8 mouse cellular contexts compared by ENCODE assay signal in genomic region chr2:36210796-36211195, GRCm38 (mm10). TPM values are rescaled to one million over a fixed set of nuclear protein-coding genes. Genes with fewer than 3 reads are reported as not detected.
DNase-seq lines count a peak whose midpoint lies in the region; ATAC-seq lines count a peak whose summit lies in the region.

No protein-coding gene starts in this region.

- no peaks in the 10 kb centered on the region for H3K36me3 ChIP-seq in liver, embryonic 11.5 days (ENCODE audit: control insufficient read depth, insufficient read depth, low read length)
- H3K36me3 ChIP-seq in heart, embryonic 14.5 days (ENCODE audit: control insufficient read depth, insufficient read depth, low read length), result no peaks in the 10 kb centered on the region
- no peaks in the 10 kb centered on the region for H3K36me3 ChIP-seq in limb, embryonic 13.5 days

- no peak overlapping the region for H3K27ac ChIP-seq in liver, embryonic 11.5 days (ENCODE audit: low read depth, low read length)
- H3K27ac ChIP-seq in heart, embryonic 14.5 days (replicated peaks in 1 of 2; ENCODE audit: control insufficient read depth in 1 of 2, insufficient read depth in 1 of 2, low read depth in 2 of 2, low read length in 2 of 2), result no peak overlapping the region
- H3K27ac ChIP-seq in limb, embryonic 13.5 days, result no peak overlapping the region

- no peak for ATAC-seq in liver, embryonic 11.5 days (replicated peaks; ENCODE audit: low FRiP score)
- ATAC-seq in heart, embryonic 14.5 days (ENCODE audit: insufficient number of reproducible peaks, insufficient read depth, low FRiP score, low read depth), result no peak
- no peak for ATAC-seq in limb, embryonic 13.5 days (ENCODE audit: low FRiP score, low read depth)

- H3K9ac ChIP-seq in liver, embryonic 11.5 days (ENCODE audit: low read depth, low read length), result 0 out of 2 replicates have a peak overlapping the region, but pooled peaks have one; percentile 30
- H3K9ac ChIP-seq in heart, embryonic 14.5 days (ENCODE audit: low read length), result 0 out of 2 replicates have a peak overlapping the region, but pooled peaks have one; percentile 41
- peak overlapping the region; percentile 45 for H3K9ac ChIP-seq in limb, embryonic 13.5 days

- H3K4me1 ChIP-seq in liver, embryonic 11.5 days (replicated peaks; ENCODE audit: control insufficient read depth, insufficient read depth, low read length), result no peaks in the 10 kb centered on the region; the same call in 1 of the 2 replicates
- peaks cover 19 to 30% of the 10 kb centered on the region in 2 experiments for H3K4me1 ChIP-seq in heart, embryonic 14.5 days (ENCODE audit: control insufficient read depth in 2 of 2, insufficient read depth in 2 of 2, low read length in 2 of 2)
- peaks cover 37% of the 10 kb centered on the region for H3K4me1 ChIP-seq in limb, embryonic 13.5 days

- peaks cover 19% of the 10 kb centered on the region for H3K27me3 ChIP-seq in liver, embryonic 11.5 days (replicated peaks; ENCODE audit: control insufficient read depth, insufficient read depth, low read length)
- peaks cover 16% of the 10 kb centered on the region for H3K27me3 ChIP-seq in heart, embryonic 14.5 days (ENCODE audit: control insufficient read depth, insufficient read depth, low read length)
- peaks cover 45% of the 10 kb centered on the region for H3K27me3 ChIP-seq in limb, embryonic 13.5 days

- 5% methylated on average over 30 of the region's 34 CpGs for WGBS in liver, embryonic 11.5 days
- 8% methylated on average over 33 of the region's 34 CpGs for WGBS in heart, embryonic 14.5 days
- WGBS in limb, embryonic 13.5 days, result 6% methylated on average over 29 of the region's 34 CpGs

- DNase-seq in liver, embryonic 11.5 days (ENCODE audit: low spot score), result no peak
- DNase-seq in liver, result no peak
- peak; percentile 48 for DNase-seq in retina, postnatal 1 day
- no peak for DNase-seq in spleen, adult 18-20 months
- no peak for DNase-seq in layer of hippocampus, adult 9-11 months
- DNase-seq in spleen, adult 12 weeks (ENCODE audit: low spot score), result no peak

- H3K4me2 ChIP-seq in liver, embryonic 11.5 days, result peak overlapping the region; percentile 54
- H3K4me2 ChIP-seq in heart, embryonic 14.5 days (ENCODE audit: low read length), result peak overlapping the region; percentile 54
- peak overlapping the region; percentile 41 for H3K4me2 ChIP-seq in limb, embryonic 13.5 days (replicated peaks)

- peak overlapping the region; percentile 13; the same call in 1 of the 2 replicates for H3K4me3 ChIP-seq in liver, embryonic 11.5 days (ENCODE audit: low read depth, low read length)
- peak overlapping the region; percentile 10 to 27; a peak in 3 of 4 replicates for H3K4me3 ChIP-seq in heart, embryonic 14.5 days (ENCODE audit: control insufficient read depth in 1 of 2, insufficient read depth in 1 of 2, low read depth in 1 of 2, low read length in 2 of 2)
- peak overlapping the region; percentile 12 for H3K4me3 ChIP-seq in limb, embryonic 13.5 days

- no peaks in the 10 kb centered on the region for H3K9me3 ChIP-seq in liver, embryonic 11.5 days (ENCODE audit: control insufficient read depth, low read length)
- no peaks in the 10 kb centered on the region for H3K9me3 ChIP-seq in heart, embryonic 14.5 days (ENCODE audit: control insufficient read depth, low read length)
- no peaks in the 10 kb centered on the region for H3K9me3 ChIP-seq in limb, embryonic 13.5 days

RNA-seq across cellular contexts. Expression of gene Ptgs1, which starts 19.4 kb away (rescaled TPM):
- 28.6 and 30.3 TPM in 2 replicates for polyA plus RNA-seq in liver, embryonic 11.5 days (2014; fragmentation: Nextera tagmentation; extraction: Ambion mirVana)
- 26.7 and 31.0 TPM in 2 replicates for polyA plus RNA-seq in heart, embryonic 14.5 days (2014; fragmentation: Nextera tagmentation; extraction: Ambion mirVana)
- 8.7 and 9.1 TPM in 2 replicates for polyA plus RNA-seq in limb, embryonic 13.5 days (2015; fragmentation: Nextera tagmentation; extraction: Ambion mirVana)
